9 mouse cellular contexts compared by ENCODE assay signal in genomic region chr6:32320254-32320653, GRCm38 (mm10).
A peak's percentile ranks its signal among the peaks of the same experiment; 100 is the strongest.
DNase-seq lines count a peak whose midpoint lies in the region; ATAC-seq and TF ChIP-seq lines count a peak whose summit lies in the region.
"Had no signal": no experiment of that assay in that cellular context is flagged by ENCODE, and none has a peak within 500 bp of the region (broad histone marks: within the 10 kb centered on the region; RNA-seq: fewer than 3 reads in every experiment).

No protein-coding gene starts in this region.

- no peaks in the 10 kb centered on the region for H3K36me3 ChIP-seq in lung, embryonic 14.5 days (ENCODE audit: insufficient read depth)
- no peaks in the 10 kb centered on the region for H3K36me3 ChIP-seq in liver, postnatal 0 days (replicated peaks; ENCODE audit: insufficient read depth, low read length)
- H3K36me3 ChIP-seq: heart, embryonic 13.5 days had no signal

- TF ChIP-seq EP300 in liver, postnatal 0 days (IDR thresholded peaks at IDR 0.05; ENCODE audit: low read depth), result no peak

- H3K27me3 ChIP-seq in lung, embryonic 14.5 days (ENCODE audit: insufficient read depth, low read length), result no peaks in the 10 kb centered on the region
- no peaks in the 10 kb centered on the region for H3K27me3 ChIP-seq in liver, postnatal 0 days (ENCODE audit: insufficient read depth, low read length)
- H3K27me3 ChIP-seq: heart, embryonic 13.5 days had no signal

- intact Hi-C loops in gastrocnemius, adult 2 months (cut with DNase I), result no loop called here

- H3K4me1 ChIP-seq in lung, embryonic 14.5 days (ENCODE audit: insufficient read depth), result no peaks in the 10 kb centered on the region
- H3K4me1 ChIP-seq in liver, postnatal 0 days (ENCODE audit: insufficient read depth), result no peaks in the 10 kb centered on the region

- ATAC-seq in lung, embryonic 14.5 days (ENCODE audit: insufficient read depth), result no peak
- ATAC-seq in liver, postnatal 0 days, result no peak

- no peaks in the 10 kb centered on the region for H3K9me3 ChIP-seq in lung, embryonic 14.5 days (ENCODE audit: low read depth, low read length)
- H3K9me3 ChIP-seq in liver, postnatal 0 days (ENCODE audit: low read length), result no peaks in the 10 kb centered on the region
- H3K9me3 ChIP-seq: heart, embryonic 13.5 days had no signal

- H3K9ac ChIP-seq in lung, embryonic 14.5 days, result no peak overlapping the region
- H3K9ac ChIP-seq in liver, postnatal 0 days (replicated peaks), result no peak overlapping the region
- H3K9ac ChIP-seq: heart, embryonic 13.5 days had no signal

- H3K4me3 ChIP-seq in gastrocnemius, adult 2 months, result no peak overlapping the region
- H3K4me3 ChIP-seq in lung, embryonic 14.5 days (ENCODE audit: low read depth, low read length), result no peak overlapping the region
- no peak overlapping the region for H3K4me3 ChIP-seq in liver, postnatal 0 days (ENCODE audit: low read depth, low read length)
- H3K4me3 ChIP-seq: heart, embryonic 13.5 days had no signal

- H3K27ac ChIP-seq in gastrocnemius, adult 2 months, result no peak overlapping the region
- no peak overlapping the region for H3K27ac ChIP-seq in lung, embryonic 14.5 days (ENCODE audit: low read depth)
- H3K27ac ChIP-seq in liver, postnatal 0 days (ENCODE audit: low read depth), result no peak overlapping the region
- H3K27ac ChIP-seq: heart, embryonic 13.5 days had no signal

- 24% methylated on average over 3 of the region's 3 CpGs for WGBS in lung, embryonic 14.5 days
- WGBS in liver, postnatal 0 days (ENCODE audit: insufficient replicate concordance), result 31% methylated on average over 3 of the region's 3 CpGs

- peak; percentile 58 for TF ChIP-seq CTCF in gastrocnemius, adult 2 months (IDR thresholded peaks at IDR 0.05)
- peak; percentile 55 for TF ChIP-seq CTCF in lung, embryonic 14.5 days (IDR thresholded peaks at IDR 0.05; ENCODE audit: low read depth)
- TF ChIP-seq CTCF in liver, postnatal 0 days (IDR thresholded peaks at IDR 0.05; ENCODE audit: low read depth), result peak; percentile 62

- no peak overlapping the region for H3K4me2 ChIP-seq in lung, embryonic 14.5 days
- H3K4me2 ChIP-seq in liver, postnatal 0 days (ENCODE audit: low read depth, low read length), result no peak overlapping the region
- H3K4me2 ChIP-seq: heart, embryonic 13.5 days had no signal

- peak; percentile 33 for DNase-seq in gastrocnemius, adult 2 months
- no peak for DNase-seq in gastrocnemius, adult 18-20 months (ENCODE audit: low spot score)
- DNase-seq in lung, embryonic 14.5 days, result peak; percentile 43
- DNase-seq in lung, postnatal 25 days (ENCODE audit: low spot score), result no peak
- DNase-seq in R1 (ENCODE audit: low read depth, low spot score), result peak; percentile 32
- peak; percentile 41 for DNase-seq in liver, postnatal 0 days
- no peak for DNase-seq in layer of hippocampus, adult 8-10 months (ENCODE audit: low spot score in 2 of 2)
- no peak for DNase-seq in frontal cortex, adult 2 months (ENCODE audit: extremely low spot score in 1 of 2, low spot score in 1 of 2)

Comparison
In these comparisons a context has a peak if more than half of its experiments do, and no peak if none do; other contexts are left out.
1. DNase-seq: peak in gastrocnemius, adult 2 months (single experiment), lung, embryonic 14.5 days (single experiment), R1 (single experiment) and liver, postnatal 0 days (single experiment); none in gastrocnemius, adult 18-20 months (single experiment), lung, postnatal 25 days (single experiment), layer of hippocampus, adult 8-10 months (0 of 2) and frontal cortex, adult 2 months (0 of 2).
2. Peak in every context shown above with its lines, with median percentiles within 50 percentile points of each other: CTCF ChIP-seq.